Mouse (Mus musculus) cerebellum, adult (tissue): Measurements from ENCODE around the gene 1810010D01Rik.

Experiments used
- ATAC-seq: cut with Nextera tagmentation; 2 replicates; pipeline ENCODE4 v1.9.2; 2017; ENCODE audit warnings: mild to moderate bottlenecking, moderate library complexity, mixed read lengths; ENCODE audit not compliant: insufficient number of reproducible peaks, low FRiP score, low TSS enrichment

Gene 1810010D01Rik

GRCm38 (mm10) chr7:145208006-145208405 is at the start of gene 1810010D01Rik:
Gene 1810010D01Rik, minus strand, starts transcription at chr7:145208119.
- no peak for ATAC-seq

GRCm38 (mm10) chr7:145256092-145256491 is 48.2 kb upstream of the 1810010D01Rik start:
- ATAC-seq = no peak

GRCm38 (mm10) chr7:145253986-145254630 is 46.2 kb upstream of the 1810010D01Rik start:
- ATAC-seq = no peak

- ATAC-seq = peak; percentile 70
Measured at GRCm38 (mm10) chr7:145252715-145253476, 45.0 kb upstream of the 1810010D01Rik start.

GRCm38 (mm10) chr7:145250225-145250624 is 42.3 kb upstream of the 1810010D01Rik start:
- no peak for ATAC-seq

- ATAC-seq = no peak
Measured at GRCm38 (mm10) chr7:145248911-145249310, 41.0 kb upstream of the 1810010D01Rik start.

GRCm38 (mm10) chr7:145242851-145243712 is 35.2 kb upstream of the 1810010D01Rik start:
- ATAC-seq = peak; percentile 67

- no peak for ATAC-seq
Measured at GRCm38 (mm10) chr7:145242028-145242427, 34.1 kb upstream of the 1810010D01Rik start.

GRCm38 (mm10) chr7:145240929-145241328 is 33.0 kb upstream of the 1810010D01Rik start:
- ATAC-seq = peak; percentile 59

- ATAC-seq = no peak
Measured at GRCm38 (mm10) chr7:145239736-145240505, 32.0 kb upstream of the 1810010D01Rik start.

GRCm38 (mm10) chr7:145239145-145239544 is 31.2 kb upstream of the 1810010D01Rik start:
- no peak for ATAC-seq

GRCm38 (mm10) chr7:145234841-145235790 is 27.2 kb upstream of the 1810010D01Rik start:
- ATAC-seq = no peak

GRCm38 (mm10) chr7:145231659-145232058 is 23.7 kb upstream of the 1810010D01Rik start:
- ATAC-seq = no peak

GRCm38 (mm10) chr7:145226641-145227040 is 18.7 kb upstream of the 1810010D01Rik start:
- no peak for ATAC-seq

GRCm38 (mm10) chr7:145225626-145226025 is 17.7 kb upstream of the 1810010D01Rik start:
- ATAC-seq = no peak

GRCm38 (mm10) chr7:145221841-145222689 is 14.1 kb upstream of the 1810010D01Rik start:
- ATAC-seq = peak; percentile 36; the same call in 1 of the 2 replicates

- no peak for ATAC-seq
Measured at GRCm38 (mm10) chr7:145221346-145221745, 13.4 kb upstream of the 1810010D01Rik start.

GRCm38 (mm10) chr7:145219420-145219831 is 11.5 kb upstream of the 1810010D01Rik start:
- no peak for ATAC-seq
